Mouse (Mus musculus) bone marrow macrophage, adult 2 months (primary cell): ENCODE data around the gene Pgghg. TPM values are rescaled to one million over a fixed set of nuclear protein-coding genes. Genes with fewer than 3 reads are reported as not detected.
A peak's percentile ranks its signal among the peaks of the same experiment; 100 is the strongest.

Experiments
- H3K27ac ChIP-seq: 2 replicates; pipeline ENCODE4 v1.5.1; 2012; ENCODE audit warnings: low read depth, low read length; ENCODE audit not compliant: insufficient read depth
- H3K4me1 ChIP-seq: 2 replicates; pipeline ENCODE4 v1.6.1; 2012; ENCODE audit warnings: low read length; ENCODE audit not compliant: control insufficient read depth, insufficient read depth
- H3K4me3 ChIP-seq: 2 replicates; pipeline ENCODE4 v1.5.1; 2012; ENCODE audit warnings: mild to moderate bottlenecking, low read length, moderate library complexity; ENCODE audit not compliant: insufficient read depth
- CTCF ChIP-seq: IDR thresholded peaks from 2 replicates; pipeline ENCODE4 v1.5.1; 2012; ENCODE audit warnings: low read depth, mild to moderate bottlenecking, low read length, moderate library complexity
- POLR2A ChIP-seq: IDR thresholded peaks from 2 replicates; pipeline ENCODE4 v1.6.1; 2012; ENCODE audit warnings: mild to moderate bottlenecking, low read depth, low read length, borderline replicate concordance
- polyA plus RNA-seq: library from polyadenylated mRNA; stranded (reverse); fragments of >200 nt; gene quantifications from 2 replicates; pipeline ENCODE4 v1.2.4, GENCODE M21; 2012; ENCODE audit not compliant: missing spikeins, insufficient read depth, insufficient read length

Gene Pgghg
- polyA plus RNA-seq, 1 experiment = 13.8 TPM

GRCm38 (mm10) chr7:140922398-140923069 lies 18.7 kb upstream of the Pgghg start:
- Histone ChIP-seq H3K27ac (no peak overlapping the region), H3K4me1 (peaks cover 3% of the 10 kb centered on the region; the same call in 1 of the 2 replicates), H3K4me3 (peak overlapping the region; percentile 45)
- no peak for TF ChIP-seq POLR2A
- no peak for TF ChIP-seq CTCF

DNA sequence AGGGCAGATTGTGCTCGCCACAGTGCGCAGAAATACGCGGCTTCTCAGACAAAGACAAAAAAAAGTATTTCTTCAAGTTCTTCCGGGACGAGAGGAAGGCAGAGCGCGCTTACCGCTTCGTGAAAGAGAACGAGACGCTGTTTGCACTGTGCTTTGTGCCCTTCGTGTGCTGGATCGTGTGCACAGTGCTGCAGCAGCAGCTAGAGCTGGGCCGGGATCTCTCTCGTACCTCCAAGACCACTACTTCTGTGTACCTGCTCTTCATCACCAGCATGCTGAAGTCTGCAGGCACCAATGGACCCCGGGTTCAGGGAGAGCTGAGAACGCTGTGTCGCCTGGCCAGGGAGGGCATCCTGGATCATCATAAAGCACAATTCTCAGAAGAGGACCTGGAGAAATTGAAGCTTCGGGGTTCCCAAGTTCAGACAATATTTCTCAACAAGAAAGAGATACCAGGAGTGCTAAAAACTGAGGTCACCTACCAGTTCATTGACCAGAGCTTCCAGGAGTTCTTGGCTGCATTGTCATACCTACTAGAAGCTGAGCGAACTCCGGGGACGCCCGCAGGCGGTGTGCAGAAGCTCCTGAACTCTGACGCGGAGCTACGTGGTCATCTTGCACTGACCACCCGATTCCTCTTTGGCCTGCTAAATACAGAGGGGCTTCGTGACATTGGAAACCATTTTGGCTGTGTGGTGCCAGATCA lies 18.0 kb upstream of the Pgghg start:
- H3K4me3 ChIP-seq = no peak overlapping the region
- H3K27ac ChIP-seq = no peak overlapping the region
- peaks cover 2% of the 10 kb centered on the region; the same call in 1 of the 2 replicates for H3K4me1 ChIP-seq
- no peak for TF ChIP-seq POLR2A
- TF ChIP-seq CTCF = no peak

DNA sequence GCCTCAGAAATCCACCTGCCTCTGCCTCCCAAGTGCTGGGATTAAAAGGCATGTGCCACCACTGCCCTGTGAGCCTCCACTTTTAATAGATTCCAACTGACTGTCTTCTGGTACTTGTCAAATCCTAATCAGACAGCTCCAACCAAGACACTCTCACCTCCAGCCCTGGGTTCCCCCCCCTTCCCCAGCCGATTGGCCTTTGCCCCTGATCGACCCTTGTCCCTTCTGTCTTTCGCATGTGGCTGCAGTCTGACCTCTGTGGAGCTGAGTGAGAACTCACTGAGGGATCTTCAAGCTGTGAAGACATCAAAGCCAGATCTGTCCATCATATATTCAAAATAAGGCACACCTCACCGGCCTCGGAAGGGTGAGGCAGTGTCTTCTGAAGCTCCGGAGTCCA lies 14.0 kb upstream of the Pgghg start:
- TF ChIP-seq POLR2A = no peak
- TF ChIP-seq CTCF = no peak
- Histone ChIP-seq H3K27ac (no peak overlapping the region), H3K4me3 (no peak overlapping the region), H3K4me1 (no peaks in the 10 kb centered on the region)

- Histone ChIP-seq H3K4me1 (peaks cover 21% of the 10 kb centered on the region), H3K27ac (no peak overlapping the region), H3K4me3 (no peak overlapping the region)
- TF ChIP-seq POLR2A (no peak), CTCF (no peak)
These were observed 2.8 kb upstream of the Pgghg start for GRCm38 (mm10) chr7:140938436-140938835.

DNA sequence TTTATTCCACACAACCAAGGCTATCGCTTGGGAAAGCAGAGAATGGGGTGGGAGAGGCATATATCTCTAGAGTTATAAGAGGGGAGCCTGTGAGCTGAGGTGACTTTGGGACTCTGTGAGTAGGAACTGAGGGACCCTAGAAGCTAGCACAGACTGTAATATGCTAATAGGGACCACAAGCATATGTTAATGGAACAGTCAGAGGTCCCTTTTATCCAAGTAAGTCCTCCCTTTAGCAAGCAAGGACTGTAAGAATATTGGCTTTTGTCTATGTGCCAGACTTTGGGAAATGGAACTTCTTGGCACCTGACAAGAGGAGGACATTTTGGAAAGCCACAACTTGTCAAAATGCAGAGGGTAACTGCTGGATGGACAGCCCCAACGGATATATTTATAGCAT lies 2.3 kb upstream of the Pgghg start:
- Histone ChIP-seq H3K4me1 (peaks cover 21% of the 10 kb centered on the region), H3K4me3 (no peak overlapping the region), H3K27ac (no peak overlapping the region)
- TF ChIP-seq POLR2A (no peak), CTCF (no peak)

DNA sequence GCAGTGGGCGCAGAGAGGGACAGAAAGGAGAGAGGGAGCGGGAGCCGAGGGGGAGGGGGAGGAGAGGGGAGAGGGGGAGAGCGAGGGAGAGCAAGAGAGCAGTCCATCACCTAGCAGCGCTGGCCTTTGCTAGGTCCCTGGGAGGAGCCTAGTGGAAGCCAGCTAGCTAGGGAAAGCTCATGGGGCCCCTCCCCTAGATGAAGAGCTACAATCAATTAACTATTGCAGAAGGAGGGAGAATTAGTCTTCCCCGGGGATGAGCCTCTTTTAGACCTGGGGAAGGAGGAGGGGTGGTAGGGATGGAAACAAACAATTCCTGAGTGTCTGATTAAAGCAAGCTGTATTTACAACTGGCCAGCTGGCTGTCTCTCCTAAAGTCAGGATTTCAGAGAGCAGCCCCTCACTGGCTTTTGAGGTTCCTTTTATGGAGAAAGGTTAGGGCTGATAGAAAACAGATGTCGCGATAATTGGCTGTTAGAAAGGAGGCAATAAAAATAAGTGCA lies 1.5 kb upstream of the Pgghg start:
- TF ChIP-seq POLR2A (no peak), CTCF (no peak)
- peaks cover 21% of the 10 kb centered on the region for H3K4me1 ChIP-seq

GRCm38 (mm10) chr7:140942341-140942740 lies 1.1 kb downstream of the Pgghg start:
- TF ChIP-seq POLR2A = no peak
- no peak for TF ChIP-seq CTCF
- Histone ChIP-seq H3K4me1 (peaks cover 32% of the 10 kb centered on the region), H3K27ac (peak overlapping the region; percentile 88), H3K4me3 (peak overlapping the region; percentile 61)

More for the DNA sequence above, 1.5 kb upstream of the Pgghg start:
- no peak overlapping the region for H3K27ac ChIP-seq
- no peak overlapping the region for H3K4me3 ChIP-seq

DNA sequence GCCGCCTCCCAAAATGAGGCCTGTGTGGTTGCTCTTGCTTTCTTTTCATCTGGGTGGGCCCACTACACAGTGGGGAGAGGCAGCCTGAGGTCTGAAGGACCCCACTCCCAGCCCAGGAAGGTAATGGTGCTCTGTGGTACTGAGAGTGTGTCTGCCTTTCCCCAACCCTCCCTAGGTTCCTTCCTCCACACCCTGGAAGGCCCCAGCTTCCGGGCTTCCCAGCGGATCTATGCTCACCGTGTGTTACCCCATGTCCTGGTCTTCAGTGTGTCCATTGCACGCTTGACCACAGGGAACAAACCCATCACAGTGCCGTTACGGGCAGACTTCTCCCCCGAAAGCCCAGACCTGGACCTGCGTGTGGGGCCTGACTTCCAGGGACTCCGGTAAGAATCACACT lies 1.6 kb downstream of the Pgghg start:
- Histone ChIP-seq H3K4me3 (no peak overlapping the region), H3K27ac (peak overlapping the region; percentile 88; the same call in 1 of the 2 replicates), H3K4me1 (peaks cover 36% of the 10 kb centered on the region)
- TF ChIP-seq POLR2A = no peak
- no peak for TF ChIP-seq CTCF

GRCm38 (mm10) chr7:140943356-140943755 lies 2.2 kb downstream of the Pgghg start:
- H3K4me1 ChIP-seq = peaks cover 41% of the 10 kb centered on the region
- TF ChIP-seq POLR2A = no peak
- no peak for TF ChIP-seq CTCF
- H3K4me3 ChIP-seq = no peak overlapping the region
- no peak overlapping the region for H3K27ac ChIP-seq

DNA sequence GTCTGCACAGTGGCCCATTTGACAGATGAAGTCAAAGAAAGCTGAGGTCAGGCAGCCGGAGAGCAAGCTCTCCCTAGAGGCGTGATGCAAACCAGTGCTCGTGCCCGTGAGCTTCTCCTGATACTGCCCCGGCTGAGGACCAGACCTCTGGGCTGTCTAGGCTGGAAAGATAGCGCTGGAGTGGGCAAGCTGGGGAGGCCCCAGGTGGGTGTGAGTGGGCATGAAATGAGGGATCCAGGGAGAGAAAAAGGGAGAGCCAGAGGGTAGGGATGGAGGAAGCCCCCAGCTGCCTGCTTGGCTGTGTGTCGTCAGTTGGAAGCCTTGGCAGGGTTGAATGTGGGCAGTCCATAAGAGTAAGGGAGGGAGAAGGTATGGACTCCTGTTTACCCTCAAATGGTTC lies 3.0 kb downstream of the Pgghg start:
- Histone ChIP-seq H3K27ac (no peak overlapping the region), H3K4me3 (no peak overlapping the region), H3K4me1 (peaks cover 42% of the 10 kb centered on the region)
- no peak for TF ChIP-seq POLR2A
